Mouse (Mus musculus) gastrocnemius, postnatal 14 days (tissue): ENCODE results near the gene Gpr26. TPM values are rescaled to one million over a fixed set of nuclear protein-coding genes. Genes with fewer than 3 reads are reported as not detected.

Experiments
- DNase-seq: peaks from one replicate; pipeline ENCODE4 v3.0.0; 2021; ENCODE audit warnings: mixed read lengths
- intact Hi-C: fragments of 180-260 bp; cut with DNase I; formaldehyde crosslinking; loops from one replicate; pipeline ENCODE4 v1.15.1; 2025; ENCODE audit warnings: low total_unique reads
- long read RNA-seq, 2 experiments: library from polyadenylated mRNA; stranded (forward); transcript quantifications; one replicate each; pipeline ENCODE4 v2.0.0; 2021
- total RNA-seq, 2 experiments: library from RNA; stranded (reverse); gene quantifications; 2 replicates each; pipeline ENCODE4 v1.2.3; 2021

Gene Gpr26
- total RNA-seq: not detected
- long read RNA-seq, experiment 1: 0 reads
- long read RNA-seq, experiment 2: 0 reads

DNA sequence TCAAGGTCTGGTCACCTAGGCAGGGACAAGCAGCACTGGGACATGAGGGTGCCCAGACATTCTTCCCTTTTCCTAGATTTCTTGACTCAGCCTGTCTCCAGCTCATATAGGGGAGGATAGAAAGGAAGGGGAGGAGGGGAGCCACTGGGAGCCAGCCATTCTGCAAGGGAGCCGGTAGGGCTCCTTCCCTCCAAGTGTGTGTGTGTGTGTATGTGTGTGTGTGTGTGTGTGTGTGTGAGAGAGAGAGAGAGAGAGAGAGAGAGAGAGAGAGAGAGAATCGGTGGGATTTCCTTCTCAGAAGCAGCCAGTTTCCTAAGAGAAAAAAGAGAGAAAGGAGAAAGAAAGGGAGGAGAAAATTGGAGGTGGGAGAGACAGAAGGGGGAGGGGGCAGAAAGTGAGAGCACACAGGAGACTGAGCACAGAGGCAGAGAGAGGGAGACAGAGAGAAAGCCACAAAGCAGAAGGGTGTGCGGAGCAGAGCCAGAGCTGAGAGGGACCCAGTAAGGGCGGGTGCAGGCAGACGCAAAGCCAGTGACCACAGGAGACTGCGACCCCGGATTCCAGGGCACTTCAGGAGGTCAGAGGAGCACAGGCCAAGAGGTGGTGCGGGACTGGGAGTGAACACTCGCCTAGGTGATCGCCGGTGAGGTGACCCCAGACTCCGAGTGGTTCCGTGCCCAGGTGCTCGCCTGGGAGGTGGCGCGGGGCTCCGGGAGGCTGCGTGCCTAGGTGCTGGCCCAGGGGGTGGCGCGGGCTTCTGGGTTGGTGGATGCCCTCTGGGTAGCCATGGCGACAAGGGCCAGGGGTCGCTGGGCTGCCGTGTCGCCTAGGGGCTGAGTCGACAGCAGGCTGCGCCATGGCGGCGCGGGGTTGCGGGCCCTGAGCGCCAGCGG, at the start of gene Gpr26:
TSS of gene Gpr26 (plus strand) at position 438 of the 893 bp plus-strand sequence.
- intact Hi-C loops: no loop called here
- no peak for DNase-seq

DNA sequence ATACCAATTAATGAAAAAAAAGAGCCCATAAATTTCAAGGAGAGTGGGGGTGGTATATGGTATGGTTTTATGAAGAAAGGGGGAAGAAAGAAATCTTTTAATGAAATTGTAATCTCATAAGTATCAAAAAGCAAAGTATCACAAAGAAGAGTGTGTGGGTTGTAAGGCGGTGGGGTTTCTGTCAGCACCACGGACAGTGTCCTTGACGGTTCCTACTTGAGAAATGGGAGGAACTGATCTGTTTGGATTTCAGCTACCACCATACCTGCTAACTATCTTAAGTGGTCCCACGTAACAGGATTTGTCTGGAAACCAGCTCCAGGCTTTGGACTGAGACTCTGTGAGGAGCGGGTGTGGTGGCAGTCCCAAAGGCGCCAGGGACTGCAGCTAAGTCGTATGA, 48.9 kb upstream of the Gpr26 start:
- DNase-seq: no peak
- intact Hi-C loops: no loop called here

DNA sequence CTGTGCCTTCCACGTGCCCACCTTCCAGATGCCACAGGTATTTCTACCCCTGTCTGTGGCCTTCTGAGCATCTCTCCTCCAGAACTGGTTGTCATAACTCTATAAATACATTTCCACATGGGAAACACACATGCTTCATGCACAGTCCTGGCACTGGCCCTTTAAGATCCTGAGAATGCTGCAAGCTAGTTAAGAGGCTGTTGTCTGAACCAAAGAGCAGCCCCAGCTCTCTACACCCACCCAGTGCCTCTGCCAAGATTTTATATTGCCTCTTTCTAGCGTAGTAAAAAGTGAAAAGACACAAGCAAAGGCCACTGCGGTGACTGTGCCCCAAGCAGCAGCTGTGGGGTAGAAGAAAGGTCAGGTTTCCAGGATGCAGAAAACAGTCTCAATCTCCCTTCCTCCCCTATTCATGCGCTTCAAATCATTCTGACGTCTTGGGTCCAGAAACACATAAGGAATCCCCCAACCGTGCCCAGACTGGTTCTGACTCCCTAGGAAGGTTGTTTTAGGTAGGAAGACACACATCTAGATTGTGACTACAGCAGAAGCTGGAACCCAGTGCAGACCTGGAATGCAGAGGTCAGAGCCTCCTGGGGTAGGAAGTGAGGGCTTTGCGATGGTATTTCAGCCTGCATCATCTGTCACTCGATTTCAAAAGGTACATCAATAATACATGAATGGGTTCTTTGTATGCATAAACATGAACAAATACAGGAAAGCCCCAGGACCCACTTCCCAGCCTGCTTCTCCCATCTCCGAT, 38.8 kb upstream of the Gpr26 start:
- no peak for DNase-seq
- intact Hi-C loops: no loop called here

DNA sequence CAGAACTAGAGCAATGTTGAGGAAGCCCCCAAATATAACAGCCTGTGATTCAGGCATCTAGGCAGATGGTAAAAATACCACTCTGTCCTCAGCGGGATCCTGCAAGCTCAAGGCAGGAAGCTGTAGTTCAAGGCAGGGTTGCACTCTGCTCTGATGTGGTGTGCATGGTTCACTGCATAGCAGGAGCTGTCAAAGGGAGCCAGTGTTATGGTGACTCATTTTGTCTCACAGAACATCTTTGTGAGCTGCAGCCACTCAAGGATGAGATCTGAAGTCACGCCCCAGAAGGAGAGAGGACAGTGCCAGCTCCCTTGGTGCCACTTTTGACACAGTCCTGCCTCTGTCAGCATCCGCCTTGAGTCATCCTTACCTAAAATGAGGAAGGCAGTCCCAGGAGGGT, 28.6 kb upstream of the Gpr26 start:
- intact Hi-C loops: no loop called here

DNA sequence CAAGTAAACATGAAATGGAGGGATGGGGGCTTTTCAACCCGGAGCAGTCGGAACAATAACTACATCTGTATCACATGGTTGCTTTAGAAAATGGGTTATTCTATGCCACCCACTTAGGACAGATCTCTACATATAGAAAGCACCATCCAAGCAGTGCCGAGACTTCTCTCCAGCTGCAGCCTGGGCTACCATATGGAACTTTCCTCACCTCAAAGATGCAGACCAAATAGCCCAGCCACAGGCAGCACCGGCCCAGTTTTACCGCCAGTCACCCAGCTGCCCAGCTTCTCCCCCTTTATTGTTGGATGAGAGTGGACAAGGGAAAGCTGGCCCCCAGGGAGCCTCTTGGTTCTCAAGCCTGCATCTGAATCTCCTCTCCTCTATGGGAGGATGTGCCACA, 15.1 kb upstream of the Gpr26 start:
- intact Hi-C loops: no loop called here

More for the DNA sequence above, 28.6 kb upstream of the Gpr26 start:
- DNase-seq: no peak

DNA sequence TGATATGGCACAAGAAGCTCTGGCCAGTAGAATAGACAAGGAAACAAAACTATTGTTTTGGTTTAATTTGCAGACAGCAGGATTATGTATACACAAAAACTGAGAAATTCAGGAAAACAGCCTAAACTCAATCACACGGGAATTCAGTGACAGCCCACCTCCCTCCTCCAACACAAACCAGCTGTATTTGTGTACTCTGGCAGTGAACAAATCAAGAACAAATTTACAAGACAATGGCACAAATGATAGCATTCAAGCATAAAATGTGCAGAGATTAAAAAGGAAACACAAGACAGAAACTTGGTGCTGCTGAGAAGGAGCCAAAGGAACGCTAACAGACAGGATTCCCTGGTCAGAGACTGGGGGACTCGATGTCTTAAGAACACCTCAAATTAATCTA, 12.9 kb upstream of the Gpr26 start:
- DNase-seq: no peak
- intact Hi-C loops: no loop called here

More for the DNA sequence above, 15.1 kb upstream of the Gpr26 start:
- DNase-seq: no peak

DNA sequence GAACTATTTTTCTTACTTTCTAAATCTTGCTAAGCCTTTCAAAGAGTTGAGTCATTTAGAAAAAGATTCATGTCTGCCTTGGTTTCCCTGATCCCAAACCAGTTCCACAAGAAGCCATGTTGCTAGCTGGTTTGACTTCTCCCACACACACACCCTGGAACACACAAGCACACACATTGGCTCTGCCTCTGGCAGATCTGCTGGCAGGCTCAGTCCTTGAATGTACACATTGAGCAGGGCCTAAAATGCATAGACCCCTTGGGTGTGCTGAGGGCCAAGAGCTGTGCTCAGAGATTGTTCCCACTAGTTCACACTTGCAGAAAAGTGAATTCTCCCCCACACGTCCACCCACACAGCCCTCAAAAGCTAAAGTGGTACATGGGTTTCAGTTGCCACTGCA, 7.6 kb upstream of the Gpr26 start:
- intact Hi-C loops: no loop called here

DNA sequence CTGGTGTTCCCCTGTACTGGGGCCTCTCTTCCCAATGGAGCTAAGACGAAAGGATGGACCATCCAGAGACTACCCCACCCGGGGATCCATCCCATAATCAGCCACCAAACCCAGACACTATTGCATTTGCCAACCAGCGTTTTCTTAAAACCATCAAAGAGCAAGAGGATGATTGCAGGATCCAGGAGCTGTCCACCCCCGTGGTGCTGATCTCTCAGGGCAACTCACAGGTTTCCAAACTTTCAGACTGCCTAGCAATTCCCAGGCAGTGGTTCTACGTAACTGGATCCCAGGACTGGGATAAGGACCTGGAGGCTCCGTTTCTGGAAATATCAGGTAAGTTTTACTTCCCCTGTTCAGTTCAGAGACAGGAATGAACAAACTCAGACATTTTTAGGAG, 5.7 kb upstream of the Gpr26 start:
- intact Hi-C loops: no loop called here
- DNase-seq: peak; percentile 14

More for the DNA sequence above, 7.6 kb upstream of the Gpr26 start:
- DNase-seq: no peak

DNA sequence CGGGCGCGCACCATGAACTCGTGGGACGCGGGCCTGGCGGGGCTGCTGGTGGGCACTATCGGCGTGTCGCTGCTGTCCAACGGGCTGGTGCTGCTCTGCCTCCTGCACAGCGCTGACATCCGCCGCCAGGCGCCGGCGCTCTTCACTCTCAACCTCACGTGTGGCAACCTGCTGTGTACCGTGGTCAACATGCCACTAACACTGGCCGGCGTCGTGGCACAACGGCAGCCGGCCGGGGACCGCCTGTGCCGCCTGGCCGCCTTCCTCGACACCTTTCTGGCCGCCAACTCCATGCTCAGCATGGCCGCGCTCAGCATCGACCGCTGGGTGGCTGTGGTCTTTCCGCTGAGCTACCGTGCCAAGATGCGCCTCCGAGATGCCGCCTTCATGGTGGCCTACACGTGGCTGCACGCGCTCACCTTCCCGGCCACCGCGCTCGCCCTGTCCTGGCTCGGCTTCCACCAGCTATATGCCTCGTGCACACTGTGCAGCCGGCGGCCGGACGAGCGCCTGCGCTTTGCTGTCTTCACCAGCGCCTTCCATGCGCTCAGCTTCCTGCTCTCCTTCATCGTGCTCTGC, 745 bp downstream of the Gpr26 start:
- intact Hi-C loops: no loop called here

DNA sequence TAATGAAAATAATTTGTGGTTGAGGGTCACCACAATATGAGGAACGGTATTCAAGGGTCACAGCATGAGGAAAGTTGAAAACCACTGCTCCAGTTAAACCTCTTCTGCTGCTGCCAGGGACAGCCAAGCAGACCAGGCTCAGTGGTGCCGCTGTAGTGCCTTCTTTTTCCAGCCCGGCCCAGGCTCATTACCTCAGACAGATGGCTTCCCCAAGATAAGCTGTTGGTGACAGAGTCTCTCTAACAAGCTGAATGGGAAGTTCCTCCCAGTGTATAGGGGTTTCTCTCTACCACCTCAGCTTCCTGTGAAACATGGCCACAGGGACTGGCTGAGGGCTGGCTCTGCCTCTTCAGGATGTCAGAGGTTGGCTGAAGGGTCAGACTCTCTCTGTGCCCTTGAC, 4.0 kb downstream of the Gpr26 start:
- intact Hi-C loops: no loop called here
- DNase-seq: no peak

More for the DNA sequence above, 745 bp downstream of the Gpr26 start:
- no peak for DNase-seq

DNA sequence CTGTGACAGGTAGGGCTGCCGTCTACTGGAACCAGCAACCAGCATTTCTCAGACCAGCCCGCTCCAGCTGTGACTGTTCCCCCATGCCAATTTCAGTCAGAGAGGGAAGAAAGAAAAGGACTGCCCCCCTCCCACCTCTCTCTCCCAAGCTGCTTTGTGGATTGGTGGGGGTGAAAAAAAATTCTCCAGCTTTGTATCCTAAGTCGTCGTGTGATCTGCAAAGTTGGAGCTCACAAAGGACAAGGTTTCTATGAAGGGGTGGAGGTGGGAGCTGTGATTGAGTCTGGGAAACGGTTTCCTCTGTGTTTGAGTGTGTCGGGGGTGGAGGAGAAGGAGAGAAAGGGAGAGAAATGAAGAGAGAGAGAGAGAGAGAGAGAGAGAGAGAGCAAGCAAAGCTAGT, 9.6 kb downstream of the Gpr26 start:
- DNase-seq: no peak
- intact Hi-C loops: no loop called here

DNA sequence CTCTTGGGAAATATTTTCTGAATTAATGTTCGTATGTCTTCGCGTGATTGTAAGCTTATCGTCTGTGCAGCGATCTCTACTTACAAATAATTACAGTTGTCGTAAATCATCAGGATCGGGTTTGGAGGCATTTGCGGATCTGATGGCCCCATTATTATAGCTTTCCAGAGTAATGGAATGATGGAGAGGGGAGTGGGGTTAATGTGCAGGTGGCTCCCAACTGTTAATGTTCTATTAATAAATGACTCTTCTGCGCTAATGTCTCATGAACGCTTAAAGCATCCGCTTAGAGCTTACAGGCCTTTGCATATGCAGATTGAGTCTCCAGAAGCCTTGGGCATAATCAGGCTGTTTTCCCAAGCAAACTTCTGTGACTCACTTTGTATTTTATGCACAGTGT, 12.3 kb downstream of the Gpr26 start:
- intact Hi-C loops: no loop called here
- DNase-seq: no peak

DNA sequence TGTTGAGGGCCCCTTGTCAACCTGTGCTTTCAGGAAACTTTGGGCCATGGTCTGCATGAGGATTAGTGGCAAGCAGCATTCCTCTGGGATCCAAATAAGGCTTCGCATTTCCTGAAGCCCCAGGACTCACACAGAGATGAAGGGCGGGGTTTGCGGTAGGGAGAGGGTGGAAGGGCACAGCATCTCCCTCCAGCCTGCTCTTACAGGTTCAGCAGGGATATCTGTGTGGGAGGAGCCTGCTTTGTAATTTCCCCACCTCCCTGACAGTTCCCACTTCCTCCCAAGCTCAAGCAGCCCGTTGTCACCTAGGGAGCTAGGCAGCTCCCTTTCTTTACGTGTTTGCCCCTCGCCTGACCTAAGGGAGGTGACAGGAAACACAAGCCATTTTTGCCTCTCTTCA, 22.8 kb downstream of the Gpr26 start:
- intact Hi-C loops: no loop called here
- no peak for DNase-seq

DNA sequence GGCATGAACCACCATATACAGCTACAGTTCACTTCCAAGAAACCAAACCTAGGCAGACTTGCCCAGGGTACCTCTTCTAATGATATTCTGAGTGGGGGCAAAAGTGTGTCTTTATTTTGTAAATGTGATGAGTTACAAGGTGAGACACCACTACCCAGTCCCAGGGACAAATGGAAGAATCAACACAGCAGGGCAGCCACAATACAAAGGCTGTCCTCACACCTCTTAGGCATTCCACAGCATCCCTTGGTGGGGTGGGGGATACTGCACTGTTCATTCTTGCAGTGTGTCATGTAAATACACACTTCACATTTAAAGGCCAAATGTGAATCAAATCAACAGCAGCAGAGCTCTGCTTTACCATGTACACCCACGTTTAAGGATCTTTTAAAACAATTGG, 26.0 kb downstream of the Gpr26 start:
- intact Hi-C loops: no loop called here
- DNase-seq: no peak

DNA sequence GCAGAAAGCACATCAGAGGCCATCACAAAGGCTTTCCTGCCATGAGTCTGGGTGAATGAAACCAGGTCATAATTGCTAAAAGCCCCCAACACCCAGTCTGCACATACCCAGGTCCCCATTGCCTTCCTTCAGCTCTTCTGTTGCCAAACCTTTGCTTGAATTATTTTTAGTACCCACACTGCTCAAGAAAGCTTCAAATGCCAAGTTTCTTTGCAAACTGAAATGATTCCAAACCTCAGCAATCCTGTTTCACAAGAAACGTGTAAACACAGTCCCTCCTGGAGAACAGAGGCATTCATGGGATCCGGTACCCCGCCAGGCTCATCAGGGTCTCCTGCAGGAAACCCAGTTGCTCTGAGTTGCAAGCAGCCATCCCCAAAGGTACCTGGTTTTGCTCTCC, 26.6 kb downstream of the Gpr26 start:
- intact Hi-C loops: no loop called here
- DNase-seq: no peak

DNA sequence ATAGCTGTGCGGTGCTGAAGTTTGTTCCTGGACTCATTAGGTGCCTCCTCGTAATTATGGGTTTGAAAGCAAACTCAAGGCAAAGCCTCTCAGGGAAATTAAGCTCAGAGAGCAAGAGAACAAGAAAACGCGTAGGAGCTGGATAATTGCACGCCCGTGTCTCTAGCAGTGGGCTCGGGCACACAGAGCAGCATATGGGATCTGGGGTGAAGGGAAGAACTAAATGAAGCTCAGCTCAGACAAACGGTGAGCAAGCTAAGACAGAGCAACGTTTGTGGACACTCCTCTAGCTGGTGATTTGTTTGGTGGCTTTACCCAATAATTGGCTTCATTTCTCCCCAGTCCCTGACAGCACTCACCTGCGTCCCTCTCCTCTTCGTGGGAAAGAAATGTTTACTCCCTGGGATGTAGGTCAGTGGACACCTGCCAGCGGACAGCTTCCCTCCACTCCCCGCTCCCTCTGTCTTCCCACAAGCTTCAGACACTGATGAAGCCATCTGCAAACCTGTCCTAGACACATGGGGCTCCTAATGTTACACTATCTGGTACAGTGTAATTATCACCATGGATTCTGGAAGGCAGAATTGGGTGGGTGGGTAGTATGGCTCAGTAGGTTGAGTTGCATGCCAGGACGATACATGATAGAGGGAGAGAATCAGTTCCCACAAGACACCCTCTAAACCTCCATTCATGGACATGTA, 39.9 kb downstream of the Gpr26 start:
- intact Hi-C loops: no loop called here
- DNase-seq: no peak

DNA sequence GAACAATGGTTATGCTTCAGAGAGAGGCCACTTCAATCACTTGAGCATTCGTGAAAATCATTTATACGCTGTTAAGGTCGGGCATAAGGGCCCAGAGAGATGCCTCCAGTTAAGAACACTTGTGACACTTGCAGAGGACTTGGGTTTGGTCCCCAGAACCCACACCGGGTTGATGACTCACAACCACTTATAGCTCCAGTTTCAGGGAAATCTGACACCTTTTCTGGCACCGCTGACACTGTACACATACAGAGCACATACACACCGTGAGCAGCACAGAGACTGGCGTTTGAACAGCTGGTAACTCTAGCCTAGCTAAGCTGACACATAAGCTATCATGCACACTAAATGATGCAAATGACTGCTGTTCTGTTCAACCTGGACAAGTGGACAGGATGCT, 42.7 kb downstream of the Gpr26 start:
- intact Hi-C loops: no loop called here
- no peak for DNase-seq

DNA sequence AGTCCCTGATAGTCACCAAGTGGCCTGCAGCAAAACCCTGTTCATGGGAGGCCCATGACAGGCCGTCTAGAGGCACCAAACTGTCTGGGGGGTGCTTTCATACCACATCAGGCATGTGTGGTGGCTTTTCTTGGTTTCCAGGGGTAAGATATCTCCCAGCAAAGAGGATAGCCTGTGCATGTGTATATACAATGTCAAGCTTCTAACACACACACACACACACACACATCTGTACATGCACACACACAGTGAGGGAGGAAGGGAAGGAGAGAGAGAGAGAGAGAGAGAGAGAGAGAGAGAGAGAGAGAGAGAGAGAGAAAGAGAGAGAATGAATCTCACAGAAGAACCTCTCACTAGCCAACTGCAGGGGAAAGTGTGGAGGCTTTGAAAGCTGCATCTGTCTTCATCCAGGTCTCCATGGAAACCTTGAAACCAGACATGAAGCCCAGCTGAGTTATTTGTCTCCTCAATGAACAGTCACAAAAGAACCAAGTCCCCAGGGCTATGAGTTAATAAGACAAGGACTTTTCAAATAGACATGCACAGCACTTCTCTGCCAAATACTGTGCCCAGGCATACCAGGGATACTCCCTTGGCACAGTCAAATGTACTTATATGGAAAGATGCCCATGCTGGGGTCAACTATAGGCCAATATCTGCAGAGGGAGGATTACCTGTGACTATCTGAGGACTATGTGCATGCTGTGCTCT, 46.9 kb downstream of the Gpr26 start:
- no peak for DNase-seq
- intact Hi-C loops: no loop called here

DNA sequence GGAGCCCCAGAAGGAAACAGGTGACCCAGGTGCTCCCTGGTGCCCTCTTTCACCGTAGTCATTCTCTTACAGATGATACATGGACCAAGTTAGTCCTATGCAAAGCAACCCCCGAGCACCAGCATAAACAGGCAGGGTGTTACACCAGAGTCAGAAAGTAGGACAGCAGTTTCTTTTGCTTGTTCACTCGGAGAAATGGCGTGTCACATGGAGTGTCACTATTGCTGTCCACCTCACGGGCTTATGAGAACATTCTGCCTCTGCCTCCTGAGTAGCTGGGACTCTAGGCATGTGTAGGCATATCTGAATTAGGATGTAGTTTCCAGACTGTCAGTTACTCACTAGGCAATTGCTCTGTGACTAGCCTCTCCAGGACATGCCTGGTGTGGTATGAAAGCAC, 47.7 kb downstream of the Gpr26 start:
- DNase-seq: no peak
- intact Hi-C loops: no loop called here
